Mouse (Mus musculus): ENCODE measurements at regions not wholly inside any gene's neighbourhood (a gene's known extent, or its start where the extent isn't known, plus 50 kb on each side); places are given as distances from the start of the nearest gene placed in this dataset.

DNA sequence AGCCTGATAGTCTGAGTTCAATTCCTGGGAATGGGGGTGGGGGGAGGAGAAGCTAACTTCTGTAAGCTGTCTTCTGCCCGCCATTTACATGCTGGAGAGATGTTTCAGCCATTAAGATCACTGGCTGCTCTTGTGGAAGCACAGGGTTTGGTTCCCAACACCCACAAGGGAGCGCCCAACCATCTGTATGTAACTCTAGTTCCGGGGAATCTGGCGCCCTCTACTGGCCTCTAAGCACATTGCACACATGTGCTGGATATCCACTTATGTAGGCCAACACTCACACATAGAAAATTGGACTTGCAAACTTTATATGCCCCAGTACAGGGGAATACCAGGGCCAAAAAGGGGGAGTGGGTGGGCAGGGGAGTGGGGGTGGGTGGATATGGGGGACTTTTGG lies 126.9 kb downstream of the Postn start:
- no peak for TF ChIP-seq CTCF (IDR thresholded peaks at IDR 0.05; ENCODE audit: low read depth, low read length)
- no peak for TF ChIP-seq TAL1 (conservative IDR thresholded peaks at IDR 0.05; ENCODE audit: low read depth, low read length)
- TF ChIP-seq GATA2 (IDR thresholded peaks at IDR 0.05; ENCODE audit: borderline replicate concordance, low read depth, low read length), result no peak
- TF ChIP-seq GATA1 (IDR thresholded peaks at IDR 0.05; ENCODE audit: borderline replicate concordance, low read length), result no peak
- TF ChIP-seq POLR2AphosphoS5 (IDR thresholded peaks at IDR 0.05; ENCODE audit: insufficient replicate concordance, low read depth, low read length), result no peak
